ENCODE assay signal across 20 mouse cellular contexts in genomic region chr9:68745931-68746646, GRCm38 (mm10).
"Had no signal": no experiment of that assay in that cellular context is flagged by ENCODE, and none has a peak within 500 bp of the region (broad histone marks: within the 10 kb centered on the region; RNA-seq: fewer than 3 reads in every experiment).

No protein-coding gene starts in this region.

- H3K4me3 ChIP-seq: layer of hippocampus, adult 2 months; left cerebral cortex, adult 2 months; limb, embryonic 12.5 days; limb, embryonic 15.5 days; stomach, embryonic 15.5 days had no signal

- H3K4me2 ChIP-seq: limb, embryonic 12.5 days; limb, embryonic 15.5 days; liver, embryonic 11.5 days; lung, embryonic 14.5 days; stomach, embryonic 15.5 days had no signal

- DNase-seq: kidney, adult 18-20 months; kidney, postnatal 25 days; layer of hippocampus, adult 9-11 months; liver, postnatal 0 days; lung, embryonic 14.5 days; midbrain, embryonic 14.5 days; right cerebral cortex, postnatal 25 days; spleen, adult 18-20 months; thymus, adult 18-20 months; thymus, postnatal 36 days had no signal

- ATAC-seq: liver, postnatal 0 days; lung, postnatal 0 days had no signal

- H3K27me3 ChIP-seq: limb, embryonic 12.5 days; limb, embryonic 15.5 days; stomach, embryonic 15.5 days had no signal

- H3K9me3 ChIP-seq: limb, embryonic 12.5 days; limb, embryonic 15.5 days; stomach, embryonic 15.5 days had no signal

- H3K27ac ChIP-seq: kidney, postnatal 0 days; layer of hippocampus, adult 2 months; limb, embryonic 12.5 days; limb, embryonic 15.5 days; liver, embryonic 14.5 days; macrophage; stomach, embryonic 15.5 days had no signal

- H3K4me1 ChIP-seq: limb, embryonic 15.5 days; stomach, embryonic 15.5 days had no signal

- H3K9ac ChIP-seq: limb, embryonic 12.5 days; limb, embryonic 15.5 days; liver, embryonic 14.5 days; liver, postnatal 0 days; lung, embryonic 14.5 days; stomach, embryonic 15.5 days had no signal

- H3K36me3 ChIP-seq: limb, embryonic 12.5 days; limb, embryonic 15.5 days; stomach, embryonic 15.5 days had no signal
